Mouse (Mus musculus): Measurements from ENCODE around the gene Tmem231.
A peak's percentile ranks its signal among the peaks of the same experiment; 100 is the strongest.

Tmem231 gene

DNA sequence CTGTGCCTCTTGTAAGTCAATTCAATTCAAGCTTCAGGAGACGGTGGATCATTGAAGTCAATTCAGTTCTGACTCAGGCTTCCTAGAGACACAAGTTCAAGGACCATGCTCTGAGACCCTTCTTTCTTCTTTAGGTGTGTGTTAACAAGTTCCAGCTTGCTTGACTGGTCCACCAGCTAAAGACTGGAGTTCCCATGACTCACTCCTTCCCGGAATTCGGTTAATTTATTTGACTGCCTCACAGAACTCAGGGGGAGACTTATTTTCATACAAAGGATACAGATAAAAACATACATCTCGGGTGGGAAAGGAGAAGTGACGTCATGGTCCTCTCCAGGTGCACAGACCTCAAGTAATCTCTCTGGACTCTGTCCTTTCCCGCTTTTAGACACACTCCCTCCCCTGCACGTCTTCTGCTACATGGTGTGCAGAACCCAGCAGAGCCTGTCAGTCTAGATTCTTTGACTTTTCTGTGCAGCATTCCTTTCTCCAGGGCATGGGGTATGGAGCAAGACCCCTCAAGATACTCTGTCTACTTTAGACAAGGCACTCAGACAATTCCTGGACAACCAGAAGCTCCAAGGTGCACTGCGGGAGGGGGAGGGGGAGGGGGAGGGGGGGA lies 28.1 kb downstream of the Tmem231 start:
- no peak for DNase-seq (ENCODE audit: low read depth, low spot score)

DNA sequence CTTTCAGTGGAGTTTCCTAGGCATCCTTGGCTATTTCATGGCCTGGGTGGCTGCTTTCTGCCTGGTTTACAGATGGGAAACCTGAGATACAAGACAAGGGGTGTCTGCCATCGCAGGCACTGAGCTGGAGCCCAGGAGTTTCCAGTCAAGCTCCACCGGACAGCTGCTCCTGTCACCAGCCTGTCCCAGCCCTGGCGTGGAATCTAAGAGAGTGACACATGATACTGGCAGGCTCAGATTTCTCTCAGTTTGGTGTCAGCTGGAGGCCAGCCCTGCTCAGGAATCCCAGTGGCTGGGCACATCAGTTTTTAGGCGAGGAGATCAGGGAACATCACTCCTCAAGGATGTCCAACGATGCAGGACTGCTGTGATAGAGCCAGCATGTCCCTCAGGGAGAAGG lies 31.6 kb downstream of the Tmem231 start:
- DNase-seq (ENCODE audit: low read depth, low spot score) = peak; percentile 74

DNA sequence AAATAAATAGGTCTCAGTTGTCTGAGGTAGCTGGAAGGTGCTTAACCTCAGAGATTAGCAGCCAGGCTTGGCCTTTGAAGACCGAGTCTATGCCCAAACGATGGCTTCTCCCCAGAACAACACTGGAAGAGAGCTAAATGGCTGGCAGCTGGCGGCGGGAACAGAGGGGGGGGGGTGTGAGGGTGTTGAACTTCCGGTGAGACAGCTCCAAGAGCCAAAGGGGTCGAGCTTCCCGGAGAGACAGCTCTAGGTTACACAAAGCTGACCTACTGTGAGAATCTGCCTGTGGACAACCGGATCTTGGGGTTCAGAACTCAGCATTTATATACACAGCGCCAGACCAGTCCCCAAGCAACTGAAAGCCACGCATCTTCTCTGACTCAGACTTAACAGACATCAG lies 35.1 kb downstream of the Tmem231 start:
- DNase-seq (ENCODE audit: low read depth, low spot score) = no peak

DNA sequence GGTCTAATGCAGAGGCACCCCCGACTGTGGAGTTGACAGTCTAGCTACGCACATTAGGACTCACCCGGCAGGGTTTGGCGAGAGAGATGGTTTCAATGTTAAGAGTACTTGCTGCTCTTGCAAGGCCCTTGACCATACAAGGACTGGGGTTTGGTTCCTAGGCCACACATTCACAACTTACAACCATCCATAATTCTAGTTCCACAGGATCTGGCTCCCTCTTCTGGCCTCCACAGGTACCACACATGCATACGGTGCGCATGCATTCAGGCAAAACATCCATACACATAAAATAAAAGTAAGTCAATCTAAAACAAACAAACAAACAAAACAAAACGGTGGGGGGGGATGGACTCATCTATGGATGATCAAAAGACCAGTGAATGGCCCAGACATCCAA lies 38.7 kb downstream of the Tmem231 start:
- no peak for DNase-seq (ENCODE audit: low read depth, low spot score)

DNA sequence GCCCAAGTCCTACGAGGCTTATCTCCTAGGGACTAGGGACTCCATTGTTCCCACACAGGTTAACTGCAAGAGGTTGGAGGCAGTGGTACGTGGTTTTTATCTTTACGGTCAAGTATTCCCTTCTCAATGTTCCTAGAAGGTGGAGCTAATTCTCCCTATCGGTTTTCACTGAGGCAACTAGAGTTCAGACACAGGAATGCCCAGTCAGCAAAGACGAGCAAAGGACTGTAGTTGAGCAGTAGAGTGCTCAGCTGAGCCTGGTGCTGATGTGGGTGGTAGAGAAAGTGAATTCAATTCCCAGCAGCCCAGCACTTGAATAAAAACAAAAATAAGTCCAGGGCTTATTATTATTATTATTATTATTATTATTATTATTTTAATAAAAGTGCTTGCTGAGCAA lies 41.1 kb downstream of the Tmem231 start:
- DNase-seq (ENCODE audit: low read depth, low spot score) = no peak

DNA sequence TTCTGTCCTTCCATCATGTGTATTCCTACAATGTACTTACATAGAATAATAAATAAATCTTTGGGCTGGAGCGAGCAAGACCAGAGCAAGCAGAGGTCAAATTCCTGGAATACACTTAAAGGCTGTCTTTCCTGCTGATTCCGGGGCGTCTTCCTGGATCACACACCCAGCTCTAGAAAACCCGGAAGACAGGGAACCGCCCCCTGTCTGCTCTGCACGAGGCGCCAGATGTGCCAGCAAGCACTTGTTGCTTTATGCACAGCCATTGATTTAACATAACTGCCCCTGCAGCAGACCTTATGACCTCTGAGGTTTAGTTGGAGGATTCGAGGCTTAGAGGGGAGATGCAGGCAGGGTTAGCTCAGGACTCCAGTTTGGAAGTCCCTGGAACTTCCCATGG lies 41.7 kb downstream of the Tmem231 start:
- DNase-seq (ENCODE audit: low read depth, low spot score) = no peak

DNA sequence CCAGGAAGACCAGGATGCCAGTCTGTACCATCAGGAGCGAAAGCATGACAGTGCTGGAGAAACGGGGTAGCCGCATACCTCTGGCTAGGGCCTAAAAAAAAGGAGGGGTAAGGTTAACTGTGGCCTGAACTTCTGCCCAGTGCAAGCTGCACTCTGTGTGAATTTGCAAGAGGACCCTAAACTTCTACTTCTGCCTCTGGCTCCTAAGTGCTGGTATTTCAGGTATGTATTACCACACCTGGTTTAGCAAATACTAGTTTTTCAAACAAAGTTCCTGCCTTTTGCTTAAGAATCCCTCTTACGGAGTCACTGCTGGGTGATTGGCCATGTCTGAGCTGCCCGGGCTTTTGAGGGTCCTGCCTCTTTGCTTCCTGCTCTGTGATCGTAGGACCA lies 42.8 kb downstream of the Tmem231 start:
- DNase-seq (ENCODE audit: low read depth, low spot score) = no peak

DNA sequence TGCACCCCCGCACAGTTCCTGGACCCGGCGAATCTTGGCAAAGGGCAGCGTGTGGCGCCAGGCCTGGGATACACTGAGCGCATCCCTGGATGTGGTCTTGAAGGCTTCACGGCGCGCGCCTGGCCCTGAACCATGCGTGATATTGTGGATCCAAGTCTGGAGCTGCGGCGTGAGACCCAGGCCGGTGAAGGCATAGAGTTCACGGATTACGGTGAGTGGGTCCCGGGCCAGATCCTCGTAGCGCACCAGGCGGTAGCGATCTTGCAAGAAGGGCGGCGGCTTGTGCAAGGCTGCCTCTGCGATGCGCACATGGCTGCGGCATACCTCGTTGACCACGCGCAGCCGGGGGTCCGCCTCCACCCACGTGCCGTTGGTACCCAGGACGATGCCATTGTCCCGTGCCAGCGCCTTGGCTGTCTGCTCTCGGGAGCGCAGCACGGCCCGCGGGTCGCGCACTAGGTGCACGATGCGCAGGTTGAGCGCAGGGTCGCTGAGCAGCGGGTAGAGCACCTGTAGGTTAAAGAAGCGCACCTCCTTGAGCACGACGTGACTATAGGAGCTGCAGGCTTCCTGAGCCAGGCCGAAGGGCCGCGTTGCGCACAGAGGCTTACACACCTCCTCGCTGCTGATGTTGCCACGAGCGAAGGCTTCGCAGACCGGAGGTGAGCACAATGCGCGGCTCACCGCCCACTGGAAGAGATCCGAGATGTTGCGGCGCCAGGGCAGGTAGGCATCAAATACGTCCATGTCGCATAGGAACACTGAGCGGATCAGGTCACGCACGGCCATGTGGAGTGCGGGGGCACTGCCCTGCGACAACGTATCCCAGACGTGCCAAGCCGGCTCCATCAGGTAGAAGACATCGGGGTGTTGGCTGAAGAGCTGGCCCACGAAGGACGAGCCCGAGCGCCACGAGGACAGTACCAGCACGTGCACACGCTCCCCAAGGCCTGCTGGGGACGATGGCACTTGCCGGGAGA lies 43.5 kb downstream of the Tmem231 start:
- DNase-seq (ENCODE audit: low read depth, low spot score) = no peak

DNA sequence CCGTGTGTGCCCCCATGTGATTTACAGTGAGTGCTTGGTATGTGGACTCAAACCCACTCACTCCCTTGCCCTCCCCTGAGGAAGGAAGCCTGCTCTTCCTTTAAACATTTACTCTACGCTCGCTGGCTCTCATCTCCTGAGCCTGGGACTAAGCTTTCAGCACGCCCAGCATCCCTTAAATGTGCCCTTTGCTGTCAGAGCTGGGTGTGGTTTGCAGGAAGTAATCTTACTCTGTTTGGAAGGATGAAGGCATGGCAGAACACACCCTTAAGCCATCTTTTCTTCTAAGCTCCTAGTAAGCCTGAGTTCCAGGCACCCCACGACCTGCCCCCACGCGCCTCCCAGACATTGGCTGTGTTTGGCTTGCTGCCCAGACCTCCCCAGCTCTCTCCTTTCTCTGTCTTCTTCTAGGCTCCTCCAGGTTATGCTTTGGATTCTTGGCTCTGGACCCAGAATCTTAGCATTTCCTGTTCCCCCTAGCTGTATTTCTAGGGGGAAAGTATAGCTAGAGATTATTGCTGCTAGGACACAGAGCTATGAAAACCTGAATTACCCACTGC lies 45.5 kb downstream of the Tmem231 start:
- DNase-seq (ENCODE audit: low read depth, low spot score) = no peak

DNA sequence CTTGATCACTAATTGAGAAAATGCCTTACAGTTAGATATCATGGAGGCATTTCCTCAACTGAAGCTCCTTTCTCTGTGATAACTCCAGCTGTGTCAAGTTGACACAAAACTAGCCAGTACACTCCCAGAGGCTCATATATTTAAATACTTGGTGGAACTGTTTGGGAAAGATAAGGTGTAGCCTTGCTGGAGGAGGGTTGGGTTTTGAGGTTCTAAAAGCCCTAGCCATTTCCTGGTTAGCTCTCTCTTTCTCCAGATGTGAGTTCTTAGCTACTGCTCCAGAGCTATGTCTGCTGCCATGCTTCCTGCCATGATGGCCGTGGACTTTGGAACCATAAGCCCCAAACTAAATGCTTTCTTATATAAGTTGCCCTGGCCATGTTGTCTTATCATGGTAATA lies 46.2 kb downstream of the Tmem231 start:
- DNase-seq (ENCODE audit: low read depth, low spot score) = no peak

DNA sequence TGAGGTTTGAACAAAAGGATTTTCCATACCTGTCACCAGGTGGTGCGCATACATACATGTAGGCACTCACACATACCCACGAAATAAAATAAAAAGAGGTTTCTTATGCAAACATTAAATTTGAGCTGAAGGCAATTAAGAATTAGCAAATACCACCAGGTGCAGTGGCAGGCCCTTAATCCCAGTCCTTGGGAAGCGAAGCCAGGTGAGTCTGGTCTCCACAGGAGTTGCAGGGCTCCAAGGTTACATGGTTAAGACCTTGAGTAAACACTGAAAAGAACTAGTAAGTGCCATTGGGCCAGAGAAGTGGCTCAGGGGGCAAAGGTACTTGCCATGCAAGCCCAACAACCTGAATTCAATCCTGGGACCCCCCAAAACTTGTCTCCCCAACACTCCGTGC lies 50.1 kb downstream of the Tmem231 start:
- no peak for DNase-seq (ENCODE audit: low read depth, low spot score)

DNA sequence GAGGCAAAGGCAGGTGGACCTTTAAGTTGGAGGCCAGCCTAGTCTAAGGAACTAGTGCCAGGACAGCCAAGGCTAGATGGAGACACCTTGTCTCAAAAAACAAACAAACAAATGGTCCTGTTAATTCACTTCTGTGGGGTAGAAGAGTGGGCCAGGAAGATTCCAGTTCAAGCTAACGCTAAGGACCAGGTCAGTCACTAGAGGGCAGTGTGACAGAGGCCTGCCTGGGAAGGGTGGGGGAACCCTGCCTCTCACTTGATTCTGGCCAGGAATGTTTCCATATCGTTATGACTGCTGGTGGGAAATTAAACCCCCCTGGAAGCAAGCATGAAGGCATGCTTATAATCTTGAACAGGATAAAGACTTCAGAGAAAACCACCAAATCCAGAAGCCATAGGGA lies 52.1 kb downstream of the Tmem231 start:
- peak; percentile 30 for DNase-seq (ENCODE audit: low read depth, low spot score)

DNA sequence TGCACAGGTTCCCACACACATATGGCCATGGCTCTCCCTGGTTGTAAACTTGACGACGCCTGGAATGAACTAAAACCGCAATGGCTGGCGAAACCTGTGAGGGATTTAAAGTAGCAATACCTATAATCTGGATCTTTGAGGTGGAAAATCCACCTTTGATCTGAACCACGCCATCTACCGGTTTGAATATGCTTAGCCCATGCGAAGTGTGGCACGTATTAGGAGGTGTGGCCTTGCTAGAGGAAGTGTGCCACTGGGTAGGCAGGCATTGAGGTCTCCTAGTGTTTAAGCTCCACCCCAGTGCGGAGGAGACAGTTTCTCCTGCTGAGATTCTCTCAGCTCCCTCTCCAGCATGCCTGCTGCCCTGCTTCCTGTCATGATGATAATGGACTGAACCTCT lies 56.0 kb downstream of the Tmem231 start:
- DNase-seq (ENCODE audit: low read depth, low spot score) = no peak

DNA sequence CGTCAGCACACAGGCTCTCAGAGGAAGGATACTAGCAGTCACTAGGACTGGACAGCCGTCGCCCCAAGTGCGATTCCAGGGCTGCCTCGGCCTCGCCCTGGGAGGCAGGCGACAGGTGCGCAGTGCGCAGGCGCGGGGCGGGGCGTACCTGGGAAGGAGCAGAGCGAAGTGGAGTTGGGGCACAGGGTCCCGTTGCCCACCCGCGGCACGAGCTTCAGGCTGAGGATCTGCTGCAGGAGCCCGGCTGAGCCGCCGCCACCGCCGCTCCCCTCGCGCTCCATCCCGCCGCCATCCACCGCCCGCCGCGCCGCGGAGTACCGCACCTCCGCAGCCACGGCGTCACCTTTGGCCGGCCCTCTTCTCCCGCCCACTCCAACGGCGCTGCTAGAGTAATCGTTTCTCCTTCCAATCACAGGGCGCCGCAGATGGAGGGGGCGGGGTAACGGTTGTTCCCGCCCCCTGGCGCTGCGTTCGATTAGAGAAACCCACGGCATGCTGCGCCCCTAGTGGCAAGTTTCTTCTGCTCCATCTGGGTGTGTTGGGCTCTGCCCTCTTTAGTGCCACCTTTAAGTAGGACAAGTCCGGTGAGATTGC lies 57.2 kb downstream of the Tmem231 start, which contains the start of gene Tmem170:
Tmem170 (minus strand) TSS at position 396 of the 594 bp plus-strand sequence.
- DNase-seq (ENCODE audit: low read depth, low spot score) = peak; percentile 96

DNA sequence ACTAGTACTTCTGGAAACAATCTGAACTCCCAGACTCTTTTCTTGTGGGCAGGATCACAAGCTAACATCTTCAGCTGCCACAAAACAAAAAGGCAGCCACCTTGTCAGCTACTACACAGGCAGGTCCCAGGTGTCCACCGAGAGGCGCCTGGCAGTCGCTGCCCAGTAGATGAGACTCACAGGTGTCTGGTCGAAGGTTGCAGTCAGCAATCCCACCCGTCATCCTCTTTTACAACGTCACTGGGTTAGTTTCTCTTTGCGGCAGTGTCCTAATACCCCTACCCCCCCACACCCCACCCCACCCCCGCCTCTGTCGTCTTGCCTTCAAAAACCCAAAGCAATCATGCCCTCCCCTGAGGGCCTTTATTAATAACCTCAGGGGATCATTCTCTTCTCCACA lies 57.9 kb downstream of the Tmem231 start:
- DNase-seq (ENCODE audit: low read depth, low spot score) = no peak

DNA sequence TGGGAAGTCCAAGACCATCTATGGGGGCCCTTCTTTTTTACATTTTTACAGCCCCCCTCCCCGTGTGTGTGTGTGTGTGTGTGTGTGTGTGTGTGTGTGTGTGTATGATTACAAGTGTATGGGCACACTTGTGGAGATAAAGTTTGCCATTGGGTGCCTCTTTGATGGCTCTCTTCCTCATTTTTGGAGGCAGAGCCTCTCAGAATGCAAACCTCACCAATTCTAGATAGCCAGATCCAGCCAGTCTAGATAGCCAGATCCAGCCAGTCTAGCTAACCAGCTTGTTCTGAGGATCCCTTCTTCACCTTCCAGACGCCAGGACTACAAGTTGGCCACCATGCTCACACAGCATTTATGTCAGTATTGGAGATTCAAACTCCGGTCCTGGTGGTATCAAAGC lies 62.4 kb downstream of the Tmem231 start:
- no peak for DNase-seq (ENCODE audit: low read depth, low spot score)

DNA sequence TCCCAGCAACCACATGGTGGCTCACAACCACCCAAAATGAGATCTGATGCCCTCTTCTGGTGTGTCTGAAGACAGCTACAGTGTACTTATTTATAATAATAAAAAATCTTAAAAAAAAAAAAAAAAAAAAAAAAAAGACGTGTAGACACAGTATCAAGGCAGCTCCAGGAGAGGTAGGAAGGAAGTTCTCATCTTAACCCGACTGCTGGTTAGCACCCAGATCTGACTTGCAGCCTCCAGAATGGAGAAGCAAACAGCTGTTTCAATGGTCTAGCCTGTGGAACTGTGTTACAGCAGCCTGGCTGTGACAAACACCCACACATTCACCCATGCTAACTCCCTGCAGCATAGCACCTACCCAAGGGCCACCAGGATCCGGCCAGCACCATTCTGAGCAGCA lies 63.3 kb downstream of the Tmem231 start:
- DNase-seq (ENCODE audit: low read depth, low spot score) = no peak

DNA sequence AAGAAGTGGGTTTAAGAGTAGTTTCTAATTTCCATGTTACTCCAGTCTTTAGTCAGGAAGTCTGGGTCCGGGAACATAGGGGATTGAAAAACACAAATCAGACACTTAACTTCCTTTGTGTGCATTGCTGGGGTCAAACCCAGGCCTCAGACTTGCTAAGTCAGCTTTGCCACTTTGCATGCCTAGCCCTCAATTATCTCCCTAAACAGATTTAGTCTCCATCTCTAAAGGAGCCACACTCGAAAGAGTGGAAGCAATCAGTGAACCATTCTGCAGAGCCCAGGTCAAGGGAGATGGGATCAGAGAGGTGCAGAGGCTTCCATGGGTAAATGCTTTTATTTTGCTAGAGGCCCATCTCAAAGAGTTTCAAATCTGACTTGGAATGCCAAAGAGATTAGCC lies 65.0 kb downstream of the Tmem231 start:
- no peak for DNase-seq (ENCODE audit: low read depth, low spot score)

DNA sequence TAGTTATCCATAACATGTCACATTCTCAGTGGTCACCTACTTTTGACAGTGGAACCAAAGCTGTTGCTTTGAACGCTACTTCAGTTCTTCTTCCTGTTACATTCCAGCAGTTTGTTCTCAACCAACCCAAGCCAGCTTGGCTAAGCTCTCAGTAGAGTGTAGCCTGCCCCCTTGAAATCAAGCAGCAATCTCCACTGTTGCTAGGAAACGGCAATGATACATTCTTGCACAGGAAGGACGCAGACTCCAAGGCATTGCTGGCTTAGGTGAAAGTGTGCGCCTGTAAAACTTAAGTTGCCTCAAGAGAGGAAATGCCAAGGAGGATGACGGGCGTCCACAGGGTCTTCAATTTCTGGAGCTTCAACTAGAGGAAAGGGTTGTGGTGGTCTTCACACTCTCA lies 67.8 kb downstream of the Tmem231 start:
- no peak for DNase-seq (ENCODE audit: low read depth, low spot score)

DNA sequence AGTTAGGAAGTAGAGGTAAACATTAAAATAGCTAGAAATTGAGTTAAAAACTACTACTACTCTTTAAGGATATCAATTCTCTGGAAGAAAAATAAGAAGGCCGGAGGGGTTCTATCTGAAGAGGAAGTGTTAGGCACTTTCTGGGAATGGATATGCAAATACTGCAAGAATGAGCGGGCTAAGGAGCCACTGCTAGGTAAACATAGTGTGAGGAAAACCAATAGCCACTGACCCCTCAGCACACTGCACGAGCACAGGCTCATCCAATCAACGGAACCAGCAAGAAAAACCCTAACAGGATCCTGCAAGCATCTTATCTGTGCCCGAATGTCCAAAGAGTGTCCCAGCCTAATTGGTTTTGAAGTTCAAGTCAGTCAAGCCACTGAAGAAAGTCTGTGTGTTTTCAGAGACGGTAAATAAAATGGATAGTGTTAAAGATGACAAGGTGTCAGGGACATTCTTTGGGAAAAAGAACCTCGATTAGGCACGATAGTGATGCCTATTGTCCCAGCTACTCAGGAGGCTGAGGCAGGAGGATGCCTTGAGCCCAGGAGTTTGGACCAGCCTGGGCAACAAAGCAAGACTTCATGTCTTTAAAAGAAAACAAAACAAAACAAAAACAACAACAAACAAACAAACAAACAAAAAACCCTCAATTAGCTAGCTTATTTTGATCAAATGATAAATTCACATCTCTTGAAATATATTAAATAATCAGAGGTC lies 68.4 kb downstream of the Tmem231 start:
- DNase-seq (ENCODE audit: low read depth, low spot score) = no peak

DNA sequence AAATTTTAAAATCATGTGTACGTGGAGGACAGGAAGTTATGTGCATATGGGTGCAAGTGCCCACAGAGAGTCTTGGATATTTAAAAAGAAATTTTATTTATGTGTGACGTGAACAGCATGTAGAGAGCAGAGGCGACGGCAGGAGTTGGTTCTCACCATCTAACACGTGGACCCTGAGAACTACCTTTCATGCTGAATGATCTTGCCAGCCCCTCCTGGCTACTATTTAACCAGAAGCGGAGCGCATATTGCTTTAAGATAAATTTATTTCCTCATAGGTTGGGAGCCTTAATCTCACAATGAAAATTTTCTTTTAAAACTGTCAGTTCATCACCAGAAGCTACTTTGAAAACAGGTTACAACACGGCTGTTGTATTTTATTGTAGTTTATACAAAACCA lies 69.0 kb downstream of the Tmem231 start:
- DNase-seq (ENCODE audit: low read depth, low spot score) = no peak

DNA sequence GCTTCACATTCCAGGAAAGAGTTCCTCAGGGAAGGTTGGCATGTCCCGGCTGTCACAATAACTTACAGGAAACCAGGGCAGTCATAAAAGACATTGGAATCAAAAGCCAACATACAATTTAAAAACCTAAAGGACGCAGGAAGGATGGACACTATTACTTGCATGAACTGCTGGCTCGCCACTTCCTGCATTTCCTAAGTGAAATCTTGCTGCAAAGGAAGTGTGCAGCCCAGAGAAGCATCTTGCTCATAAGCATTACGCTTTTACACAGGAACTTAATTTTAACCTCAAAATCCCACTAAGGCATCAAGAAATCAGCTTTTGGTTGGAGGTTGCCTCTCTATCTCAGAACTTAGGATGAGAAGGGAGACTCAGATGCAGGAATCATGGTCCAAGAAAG lies 70.4 kb downstream of the Tmem231 start:
- no peak for DNase-seq (ENCODE audit: low read depth, low spot score)

All from skeletal muscle tissue, adult 2 months (tissue).